Mouse (Mus musculus) layer of hippocampus, adult 18-20 months (tissue): ENCODE measurements at regions not wholly inside any gene's neighbourhood (a gene's known extent, or its start where the extent isn't known, plus 50 kb on each side); places are given as distances from the start of the nearest gene placed in this dataset.

Source experiments
- DNase-seq, 2 experiments: peaks; one replicate each; pipeline ENCODE4 v3.0.0; 2022; ENCODE audit warnings: low spot score in 2 of 2

- DNase-seq = peak; percentile 42 to 80
Measured at GRCm38 (mm10) chr4:12538694-12539121, 366.9 kb upstream of the Fam92a start.

- DNase-seq = no peak
Measured at GRCm38 (mm10) chr4:12538043-12538442, 366.2 kb upstream of the Fam92a start.

GRCm38 (mm10) chr4:12534151-12534550 lies 362.3 kb upstream of the Fam92a start:
- no peak for DNase-seq

- no peak for DNase-seq
Measured at GRCm38 (mm10) chr4:12532961-12533360, 361.1 kb upstream of the Fam92a start.

- DNase-seq = no peak
Measured at GRCm38 (mm10) chr4:12522358-12522757, 350.5 kb upstream of the Fam92a start.

- DNase-seq = no peak
Measured at GRCm38 (mm10) chr4:12521246-12521645, 349.4 kb upstream of the Fam92a start.

GRCm38 (mm10) chr4:12516497-12516896 lies 344.7 kb upstream of the Fam92a start:
- DNase-seq = no peak

- DNase-seq = peak; percentile 85 to 96
Measured at GRCm38 (mm10) chr4:12511656-12512385, 340.0 kb upstream of the Fam92a start.

GRCm38 (mm10) chr4:12506851-12507551 lies 335.2 kb upstream of the Fam92a start:
- no peak for DNase-seq

GRCm38 (mm10) chr4:12501086-12501485 lies 329.3 kb upstream of the Fam92a start:
- no peak for DNase-seq

- no peak for DNase-seq
Measured at GRCm38 (mm10) chr4:12498426-12498825, 326.6 kb upstream of the Fam92a start.

GRCm38 (mm10) chr4:12492468-12492867 lies 320.7 kb upstream of the Fam92a start:
- no peak for DNase-seq

- DNase-seq = no peak
Measured at GRCm38 (mm10) chr4:12491306-12491705, 319.5 kb upstream of the Fam92a start.

- no peak for DNase-seq
Measured at GRCm38 (mm10) chr4:12490066-12490465, 318.3 kb upstream of the Fam92a start.

GRCm38 (mm10) chr4:12489358-12489757 lies 317.5 kb upstream of the Fam92a start:
- no peak for DNase-seq

- DNase-seq = no peak
Measured at GRCm38 (mm10) chr4:12481481-12481880, 309.7 kb upstream of the Fam92a start.

- DNase-seq = no peak
Measured at GRCm38 (mm10) chr4:12476717-12477116, 304.9 kb upstream of the Fam92a start.

- peak in 1 of 2 experiments; percentile 30 for DNase-seq
Measured at GRCm38 (mm10) chr4:12474981-12475568, 303.3 kb upstream of the Fam92a start.

- peak in 1 of 2 experiments; percentile 24 for DNase-seq
Measured at GRCm38 (mm10) chr4:12474421-12474820, 302.6 kb upstream of the Fam92a start.

GRCm38 (mm10) chr4:12461701-12462100 lies 289.9 kb upstream of the Fam92a start:
- no peak for DNase-seq

GRCm38 (mm10) chr4:12461251-12461650 lies 289.4 kb upstream of the Fam92a start:
- no peak for DNase-seq

- peak in 1 of 2 experiments; percentile 27 for DNase-seq
Measured at GRCm38 (mm10) chr4:12457978-12458597, 286.3 kb upstream of the Fam92a start.
